Mouse (Mus musculus): ENCODE measurements around the gene Cryba2. TPM values are rescaled to one million over a fixed set of nuclear protein-coding genes. Genes with fewer than 3 reads are reported as not detected.

The Cryba2 gene
- polyA plus RNA-seq, 1 experiment from 2014 or later = not detected

DNA sequence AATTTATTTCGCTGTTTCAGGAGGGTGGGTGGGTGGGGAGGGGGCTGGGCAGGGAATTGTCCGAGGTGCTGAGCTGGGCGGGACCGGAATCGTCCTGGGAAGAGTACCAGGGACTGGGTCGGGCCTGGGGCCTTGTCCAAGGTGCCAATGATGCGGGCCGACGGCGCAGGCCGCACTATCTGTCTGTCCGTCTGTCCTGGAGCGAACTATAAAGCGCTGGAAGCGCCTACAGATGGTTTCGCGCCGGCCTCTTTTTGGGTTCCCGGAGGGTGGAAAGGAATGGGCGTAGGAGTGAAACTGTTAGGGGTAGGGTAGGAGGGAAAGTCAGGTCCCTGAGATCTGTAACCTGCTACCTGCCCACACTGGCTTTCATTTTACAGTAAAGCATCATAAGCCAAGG is 35.7 kb downstream of the Cryba2 start:
- Histone ChIP-seq H3K4me2 (no peak overlapping the region), H3K9me3 (replicated peaks) (no peaks in the 10 kb centered on the region), H3K4me1 (replicated peaks) (peaks cover 28% of the 10 kb centered on the region), H3K36me3 (no peaks in the 10 kb centered on the region), H3K4me3 (no peak overlapping the region), H3K27ac (ENCODE audit: poor library complexity, severe bottlenecking) (no peak overlapping the region), H3K27me3 (replicated peaks) (peaks cover 88% of the 10 kb centered on the region), H3K9ac (no peak overlapping the region)
- ATAC-seq (ENCODE audit: insufficient number of reproducible peaks, low FRiP score) = no peak
- WGBS = 3% methylated on average over 20 of the region's 20 CpGs

GRCm38 (mm10) chr1:74856791-74857190 is 36.2 kb downstream of the Cryba2 start:
- 2% methylated on average over 7 of the region's 7 CpGs for WGBS

GRCm38 (mm10) chr1:74856439-74856720 is 36.6 kb downstream of the Cryba2 start:
- Histone ChIP-seq H3K9ac (no peak overlapping the region), H3K27me3 (replicated peaks) (peaks cover 96% of the 10 kb centered on the region), H3K9me3 (replicated peaks) (no peaks in the 10 kb centered on the region), H3K27ac (ENCODE audit: poor library complexity, severe bottlenecking) (no peak overlapping the region), H3K4me3 (peak overlapping the region; percentile 68), H3K36me3 (no peaks in the 10 kb centered on the region), H3K4me2 (peak overlapping the region; percentile 98), H3K4me1 (replicated peaks) (peaks cover 28% of the 10 kb centered on the region)
- WGBS = 4% methylated on average over 11 of the region's 11 CpGs
- no peak for ATAC-seq (ENCODE audit: insufficient number of reproducible peaks, low FRiP score)

More at GRCm38 (mm10) chr1:74856791-74857190, 36.2 kb downstream of the Cryba2 start:
- Histone ChIP-seq H3K9ac (no peak overlapping the region), H3K4me1 (replicated peaks) (peaks cover 28% of the 10 kb centered on the region), H3K36me3 (no peaks in the 10 kb centered on the region), H3K27ac (ENCODE audit: poor library complexity, severe bottlenecking) (no peak overlapping the region), H3K4me3 (no peak overlapping the region), H3K9me3 (replicated peaks) (no peaks in the 10 kb centered on the region), H3K27me3 (replicated peaks) (peaks cover 92% of the 10 kb centered on the region), H3K4me2 (no peak overlapping the region)
- no peak for ATAC-seq (ENCODE audit: insufficient number of reproducible peaks, low FRiP score)

GRCm38 (mm10) chr1:74855651-74856438 is 37.1 kb downstream of the Cryba2 start:
- no peak for ATAC-seq (ENCODE audit: insufficient number of reproducible peaks, low FRiP score)
- under 1% methylated on average over 74 of the region's 74 CpGs for WGBS
- Histone ChIP-seq H3K4me2 (peak overlapping the region; percentile 98), H3K27me3 (replicated peaks) (peaks cover 99% of the 10 kb centered on the region), H3K27ac (ENCODE audit: poor library complexity, severe bottlenecking) (no peak overlapping the region), H3K9me3 (replicated peaks) (no peaks in the 10 kb centered on the region), H3K9ac (0 out of 2 replicates have a peak overlapping the region, but pooled peaks have one; percentile 67), H3K4me1 (replicated peaks) (peaks cover 28% of the 10 kb centered on the region), H3K4me3 (peak overlapping the region; percentile 68), H3K36me3 (no peaks in the 10 kb centered on the region)

GRCm38 (mm10) chr1:74855156-74855555 is 37.8 kb downstream of the Cryba2 start:
- no peak overlapping the region for H3K27ac ChIP-seq (ENCODE audit: poor library complexity, severe bottlenecking)
- H3K4me3 ChIP-seq = peak overlapping the region; percentile 68
- under 1% methylated on average over 48 of the region's 48 CpGs for WGBS
- peaks cover 100% of the 10 kb centered on the region for H3K27me3 ChIP-seq (replicated peaks)
- ATAC-seq (ENCODE audit: insufficient number of reproducible peaks, low FRiP score) = no peak
- peak overlapping the region; percentile 98 for H3K4me2 ChIP-seq
- peak overlapping the region; percentile 67 for H3K9ac ChIP-seq
- no peaks in the 10 kb centered on the region for H3K9me3 ChIP-seq (replicated peaks)
- no peaks in the 10 kb centered on the region for H3K36me3 ChIP-seq
- peaks cover 28% of the 10 kb centered on the region for H3K4me1 ChIP-seq (replicated peaks)

GRCm38 (mm10) chr1:74854306-74855056 is 38.5 kb downstream of the Cryba2 start, which contains the start of gene Cdk5r2:
Cdk5r2 (plus strand) TSS chr1:74854934.
- H3K9ac ChIP-seq = peak within 1 kb of the TSS; percentile 67
- H3K4me3 ChIP-seq = peak within 1 kb of the TSS; percentile 68
- ATAC-seq (ENCODE audit: insufficient number of reproducible peaks, low FRiP score) = peak; percentile 70
- H3K27me3 ChIP-seq (replicated peaks) = peaks cover 100% of the 10 kb centered on the region
- no peaks in the 10 kb centered on the region for H3K9me3 ChIP-seq (replicated peaks)
- no peak within 1 kb of the TSS for H3K27ac ChIP-seq (ENCODE audit: poor library complexity, severe bottlenecking)
- H3K36me3 ChIP-seq = no peaks in the 10 kb centered on the region
- H3K4me2 ChIP-seq = peak within 1 kb of the TSS; percentile 98
- H3K4me1 ChIP-seq (replicated peaks) = peaks cover 28% of the 10 kb centered on the region
- 2% methylated on average over 33 of the region's 39 CpGs for WGBS

GRCm38 (mm10) chr1:74851001-74851775 is 41.8 kb downstream of the Cryba2 start:
- H3K36me3 ChIP-seq = no peaks in the 10 kb centered on the region
- no peak overlapping the region for H3K27ac ChIP-seq (ENCODE audit: poor library complexity, severe bottlenecking)
- WGBS = 17% methylated on average over 6 of the region's 6 CpGs
- peaks cover 14% of the 10 kb centered on the region for H3K4me1 ChIP-seq (replicated peaks)
- no peak for ATAC-seq (ENCODE audit: insufficient number of reproducible peaks, low FRiP score)
- no peaks in the 10 kb centered on the region for H3K9me3 ChIP-seq (replicated peaks)
- H3K4me3 ChIP-seq = no peak overlapping the region
- H3K27me3 ChIP-seq (replicated peaks) = peaks cover 81% of the 10 kb centered on the region
- H3K4me2 ChIP-seq = no peak overlapping the region
- no peak overlapping the region for H3K9ac ChIP-seq

- Histone ChIP-seq H3K4me1 (replicated peaks) (peaks cover 4% of the 10 kb centered on the region), H3K4me3 (no peak overlapping the region), H3K9me3 (replicated peaks) (no peaks in the 10 kb centered on the region), H3K27ac (ENCODE audit: poor library complexity, severe bottlenecking) (no peak overlapping the region), H3K36me3 (no peaks in the 10 kb centered on the region), H3K9ac (no peak overlapping the region), H3K4me2 (no peak overlapping the region), H3K27me3 (replicated peaks) (peaks cover 72% of the 10 kb centered on the region)
- WGBS = 17% methylated on average over 6 of the region's 6 CpGs
- no peak for ATAC-seq (ENCODE audit: insufficient number of reproducible peaks, low FRiP score)
These were observed 42.7 kb downstream of the Cryba2 start for GRCm38 (mm10) chr1:74850251-74850650.

GRCm38 (mm10) chr1:74848946-74849345 is 44.0 kb downstream of the Cryba2 start:
- ATAC-seq (ENCODE audit: insufficient number of reproducible peaks, low FRiP score) = no peak
- no peaks in the 10 kb centered on the region for H3K9me3 ChIP-seq (replicated peaks)
- WGBS = 58% methylated on average over 5 of the region's 5 CpGs
- no peak overlapping the region for H3K4me2 ChIP-seq
- H3K4me1 ChIP-seq (replicated peaks) = no peaks in the 10 kb centered on the region
- H3K9ac ChIP-seq = no peak overlapping the region
- H3K27ac ChIP-seq (ENCODE audit: poor library complexity, severe bottlenecking) = no peak overlapping the region
- no peaks in the 10 kb centered on the region for H3K36me3 ChIP-seq
- peaks cover 64% of the 10 kb centered on the region for H3K27me3 ChIP-seq (replicated peaks)
- H3K4me3 ChIP-seq = no peak overlapping the region

- Histone ChIP-seq H3K27ac (ENCODE audit: poor library complexity, severe bottlenecking) (no peak overlapping the region), H3K4me1 (replicated peaks) (no peaks in the 10 kb centered on the region), H3K9ac (no peak overlapping the region), H3K36me3 (no peaks in the 10 kb centered on the region), H3K27me3 (replicated peaks) (peaks cover 50% of the 10 kb centered on the region), H3K4me2 (no peak overlapping the region), H3K9me3 (replicated peaks) (no peaks in the 10 kb centered on the region), H3K4me3 (no peak overlapping the region)
- no peak for ATAC-seq (ENCODE audit: insufficient number of reproducible peaks, low FRiP score)
- WGBS = 25% methylated on average over 9 of the region's 9 CpGs
These were observed 46.6 kb downstream of the Cryba2 start for GRCm38 (mm10) chr1:74846341-74846740.

GRCm38 (mm10) chr1:74843090-74843489 is 49.9 kb downstream of the Cryba2 start:
- WGBS = 57% methylated on average over 5 of the region's 5 CpGs
- no peaks in the 10 kb centered on the region for H3K4me1 ChIP-seq (replicated peaks)
- H3K36me3 ChIP-seq = no peaks in the 10 kb centered on the region
- H3K27me3 ChIP-seq (replicated peaks) = peaks cover 31% of the 10 kb centered on the region
- H3K4me2 ChIP-seq = no peak overlapping the region
- H3K9ac ChIP-seq = no peak overlapping the region
- no peak overlapping the region for H3K27ac ChIP-seq (ENCODE audit: poor library complexity, severe bottlenecking)
- H3K4me3 ChIP-seq = no peak overlapping the region
- no peaks in the 10 kb centered on the region for H3K9me3 ChIP-seq (replicated peaks)
- ATAC-seq (ENCODE audit: insufficient number of reproducible peaks, low FRiP score) = no peak

All from heart, embryonic 12.5 days (tissue).